Mouse (Mus musculus) neural tube, embryonic 12.5 days (tissue): ENCODE measurements around the gene Araf. TPM values are rescaled to one million over a fixed set of nuclear protein-coding genes. Genes with fewer than 3 reads are reported as not detected.
"Not testable (repeated sequence)": the region's sequence is repeated elsewhere in the genome, so short reads cannot be mapped to it uniquely, and the experiment has no call there.

Source experiments
- ATAC-seq: fragments of 200-750 bp; cut with Nextera tagmentation; 2 replicates; pipeline ENCODE4 v1.8.0; 2017; ENCODE audit warnings: low read depth, mild to moderate bottlenecking, moderate TSS enrichment, moderate library complexity; ENCODE audit not compliant: low FRiP score
- H3K27ac ChIP-seq: fragments of 300-500 bp; sonication (generic); 2 replicates; pipeline ENCODE4 v1.5.1; 2016
- H3K27me3 ChIP-seq: fragments of 300-500 bp; sonication (generic); replicated peaks from 2 replicates; pipeline ENCODE4 v1.6.1; 2016; ENCODE audit warnings: mild to moderate bottlenecking
- H3K36me3 ChIP-seq: fragments of 300-500 bp; sonication (generic); 2 replicates; pipeline ENCODE4 v1.6.1; 2016; ENCODE audit warnings: mild to moderate bottlenecking
- H3K4me1 ChIP-seq: fragments of 300-500 bp; sonication (generic); 2 replicates; pipeline ENCODE4 v1.6.1; 2016
- H3K4me2 ChIP-seq: fragments of 300-500 bp; sonication (generic); replicated peaks from 2 replicates; pipeline ENCODE4 v1.6.1; 2016; ENCODE audit warnings: mild to moderate bottlenecking
- H3K4me3 ChIP-seq: fragments of 300-500 bp; sonication (generic); 2 replicates; pipeline ENCODE4 v1.5.1; 2016
- H3K9ac ChIP-seq: fragments of 300-500 bp; sonication (generic); 2 replicates; pipeline ENCODE4 v1.6.1; 2016; ENCODE audit warnings: mild to moderate bottlenecking
- H3K9me3 ChIP-seq: fragments of 300-500 bp; sonication (generic); 2 replicates; pipeline ENCODE4 v1.6.1; 2016; ENCODE audit warnings: mild to moderate bottlenecking
- WGBS: fragments of 180-500 bp; shearing (Covaris S2); methylation state at CpG from one replicate; pipeline ENCODE4 v1.1.7; 2016; 5-methylcytosine and 5-hydroxymethylcytosine counted together
- polyA plus RNA-seq: library from polyadenylated mRNA; unstranded; fragments of >200 nt; fragmentation: Nextera tagmentation; extraction: Ambion mirVana; gene quantifications from 2 replicates; pipeline ENCODE4 v1.2.1, GENCODE M21; 2016

Gene Araf
- polyA plus RNA-seq, 1 experiment from 2014 or later, result 181 TPM

DNA sequence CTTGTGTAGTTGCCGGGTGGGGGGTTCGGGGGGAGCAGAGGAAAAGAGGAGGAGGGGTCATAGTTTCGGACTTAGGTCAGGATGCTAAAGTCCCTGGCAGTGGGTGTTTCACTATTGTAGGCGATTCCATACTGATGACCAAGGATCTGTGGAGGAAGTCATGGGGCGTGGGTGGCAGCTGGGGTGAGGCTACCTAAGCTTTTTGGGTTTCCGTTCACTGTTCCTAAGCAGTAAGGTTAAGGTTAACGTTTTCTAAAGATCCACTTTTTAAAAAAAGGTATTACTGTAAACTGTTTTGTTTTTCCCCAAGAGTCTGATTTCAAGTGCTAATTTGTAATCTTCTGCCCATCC lies 1.2 kb downstream of the Araf start:
- H3K4me3 ChIP-seq, result peak overlapping the region; percentile 39
- no peaks in the 10 kb centered on the region for H3K9me3 ChIP-seq
- H3K27ac ChIP-seq, result peak overlapping the region; percentile 76; the same call in 1 of the 2 replicates
- H3K9ac ChIP-seq, result peak overlapping the region; percentile 59
- 23% methylated on average over 7 of the region's 7 CpGs for WGBS
- no peaks in the 10 kb centered on the region for H3K36me3 ChIP-seq
- H3K4me1 ChIP-seq, result no peaks in the 10 kb centered on the region
- no peaks in the 10 kb centered on the region for H3K27me3 ChIP-seq
- peak overlapping the region; percentile 56 for H3K4me2 ChIP-seq
- no peak for ATAC-seq

DNA sequence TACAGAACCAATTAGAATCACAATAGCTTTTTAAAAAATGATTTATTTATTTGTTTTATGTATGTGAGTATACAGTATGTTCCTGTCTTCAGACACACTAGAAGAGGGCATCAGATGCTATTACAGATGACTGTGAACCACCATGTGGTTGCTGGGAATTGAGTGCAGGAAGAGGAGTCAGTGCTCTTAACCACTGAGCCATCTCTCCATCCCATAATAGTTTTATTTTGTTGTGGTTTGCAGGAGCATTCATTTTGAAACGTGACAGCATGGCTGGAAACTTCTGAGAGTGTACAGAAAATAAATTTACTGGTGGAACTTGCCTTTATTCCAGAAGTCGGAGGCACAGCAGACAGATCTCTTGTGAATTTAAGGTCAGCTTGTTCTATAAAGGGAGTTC lies 3.8 kb downstream of the Araf start:
- Histone ChIP-seq H3K4me1 (no peaks in the 10 kb centered on the region), H3K4me2 (no peak overlapping the region), H3K9ac (no peak overlapping the region), H3K27ac (no peak overlapping the region), H3K36me3 (no peaks in the 10 kb centered on the region), H3K9me3 (no peaks in the 10 kb centered on the region), H3K4me3 (no peak overlapping the region), H3K27me3 (no peaks in the 10 kb centered on the region)
- no peak for ATAC-seq
- WGBS, result 83% methylated on average over 2 of the region's 2 CpGs

DNA sequence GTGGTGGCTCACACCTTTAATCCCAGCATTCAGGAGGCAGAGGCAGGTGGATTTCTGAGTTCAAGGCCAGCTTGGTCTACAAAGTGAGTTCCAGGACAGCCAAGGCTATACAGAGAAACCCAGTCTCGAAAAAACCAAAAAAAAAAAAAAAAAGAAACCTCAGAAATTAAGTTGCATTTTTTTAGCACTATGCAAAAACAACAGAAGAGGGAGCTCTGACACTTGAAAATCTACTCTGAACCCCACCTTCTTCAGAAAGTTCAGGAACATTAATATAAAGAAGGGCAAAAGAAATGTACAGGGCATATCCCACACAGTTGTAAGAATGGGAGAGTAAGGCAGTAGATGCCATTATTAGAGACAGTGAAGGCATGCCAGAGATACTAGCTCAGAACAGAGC lies 6.7 kb downstream of the Araf start:
- WGBS, result 53% methylated on average over 1 of the region's 1 CpGs
- H3K27ac ChIP-seq, H3K27me3 ChIP-seq, H3K9ac ChIP-seq, ATAC-seq, H3K4me3 ChIP-seq, H3K4me2 ChIP-seq, H3K9me3 ChIP-seq, H3K36me3 ChIP-seq, H3K4me1 ChIP-seq: not testable (repeated sequence)

DNA sequence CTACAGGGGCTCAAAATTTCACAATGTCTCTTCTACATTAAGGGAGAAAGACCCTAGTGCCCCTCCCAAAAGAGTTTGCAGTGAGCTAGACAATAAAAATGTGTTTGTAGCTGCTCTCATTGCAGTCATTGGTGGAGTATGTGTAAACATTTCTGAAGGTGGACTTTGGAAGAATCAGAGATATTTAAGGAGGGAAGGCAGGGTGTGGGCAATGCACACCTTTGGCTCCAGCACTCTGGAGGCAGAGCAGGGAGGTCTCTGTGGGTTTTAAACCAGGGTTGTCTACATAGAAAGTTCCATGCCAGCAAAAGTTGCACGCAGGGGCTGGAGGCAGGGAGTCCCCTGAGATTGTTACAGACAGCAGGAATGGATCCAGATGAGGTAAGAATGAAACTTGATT lies 8.7 kb downstream of the Araf start:
- H3K9me3 ChIP-seq, result no peaks in the 10 kb centered on the region
- H3K27me3 ChIP-seq, result no peaks in the 10 kb centered on the region
- no peak overlapping the region for H3K4me2 ChIP-seq
- no peaks in the 10 kb centered on the region for H3K4me1 ChIP-seq
- H3K27ac ChIP-seq, result no peak overlapping the region
- H3K9ac ChIP-seq, result no peak overlapping the region
- H3K4me3 ChIP-seq, result no peak overlapping the region
- H3K36me3 ChIP-seq, result no peaks in the 10 kb centered on the region
- no peak for ATAC-seq
- 61% methylated on average over 1 of the region's 1 CpGs for WGBS

DNA sequence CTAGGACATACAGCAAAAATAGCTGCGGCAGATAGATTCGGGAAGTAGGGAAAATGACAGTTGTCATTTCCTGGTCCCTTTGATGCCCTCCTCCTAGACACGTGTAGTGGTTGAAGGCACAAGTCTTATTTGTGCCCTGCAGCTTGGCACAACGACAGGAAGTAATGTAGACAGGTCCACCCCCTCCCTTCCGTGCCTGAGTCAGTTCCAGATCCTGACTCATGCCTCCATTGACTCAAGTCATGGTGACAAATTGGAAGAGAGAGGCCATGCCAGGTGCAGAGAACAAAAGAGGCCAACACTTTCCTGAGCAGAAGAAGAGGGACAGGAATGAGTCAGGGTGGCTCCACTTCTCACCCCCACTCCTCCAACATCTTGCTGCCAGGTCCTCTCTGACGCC lies 19.4 kb downstream of the Araf start:
- no peak for ATAC-seq
- 79% methylated on average over 6 of the region's 6 CpGs for WGBS
- no peak overlapping the region for H3K4me3 ChIP-seq
- no peak overlapping the region for H3K9ac ChIP-seq
- no peak overlapping the region for H3K27ac ChIP-seq
- H3K4me2 ChIP-seq, result no peak overlapping the region
- no peaks in the 10 kb centered on the region; the same call in 1 of the 2 replicates for H3K4me1 ChIP-seq
- no peaks in the 10 kb centered on the region for H3K36me3 ChIP-seq
- no peaks in the 10 kb centered on the region for H3K9me3 ChIP-seq
- no peaks in the 10 kb centered on the region for H3K27me3 ChIP-seq

DNA sequence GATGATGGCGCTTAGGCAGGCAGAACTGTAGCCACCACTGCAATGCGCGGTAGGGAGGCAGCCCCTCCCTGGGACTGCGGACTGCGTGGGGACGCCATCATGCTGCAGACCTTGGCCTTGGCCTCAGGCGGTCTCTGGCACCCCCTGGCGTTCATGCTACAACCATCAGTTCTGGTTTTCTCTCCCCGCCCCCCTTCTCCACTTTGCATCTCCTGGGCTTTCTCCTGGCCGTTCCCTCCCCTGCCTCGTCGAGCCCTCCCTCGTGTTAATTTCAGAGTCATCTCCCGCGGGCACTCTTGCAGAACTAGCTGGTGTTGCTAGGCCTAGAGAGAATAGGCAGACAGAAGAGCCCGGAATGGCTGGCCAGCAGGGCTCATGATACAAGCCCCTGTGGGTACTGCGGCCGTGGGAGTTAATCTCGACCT lies 21.6 kb downstream of the Araf start:
- 22% methylated on average over 19 of the region's 19 CpGs for WGBS
- H3K4me1 ChIP-seq, result no peaks in the 10 kb centered on the region; the same call in 1 of the 2 replicates
- no peak overlapping the region for H3K4me3 ChIP-seq
- peak overlapping the region; percentile 26; the same call in 1 of the 2 replicates for H3K9ac ChIP-seq
- no peak overlapping the region for H3K27ac ChIP-seq
- peak; percentile 94 for ATAC-seq
- no peaks in the 10 kb centered on the region for H3K9me3 ChIP-seq
- H3K27me3 ChIP-seq, result no peaks in the 10 kb centered on the region
- H3K36me3 ChIP-seq, result no peaks in the 10 kb centered on the region
- peak overlapping the region; percentile 50 for H3K4me2 ChIP-seq

DNA sequence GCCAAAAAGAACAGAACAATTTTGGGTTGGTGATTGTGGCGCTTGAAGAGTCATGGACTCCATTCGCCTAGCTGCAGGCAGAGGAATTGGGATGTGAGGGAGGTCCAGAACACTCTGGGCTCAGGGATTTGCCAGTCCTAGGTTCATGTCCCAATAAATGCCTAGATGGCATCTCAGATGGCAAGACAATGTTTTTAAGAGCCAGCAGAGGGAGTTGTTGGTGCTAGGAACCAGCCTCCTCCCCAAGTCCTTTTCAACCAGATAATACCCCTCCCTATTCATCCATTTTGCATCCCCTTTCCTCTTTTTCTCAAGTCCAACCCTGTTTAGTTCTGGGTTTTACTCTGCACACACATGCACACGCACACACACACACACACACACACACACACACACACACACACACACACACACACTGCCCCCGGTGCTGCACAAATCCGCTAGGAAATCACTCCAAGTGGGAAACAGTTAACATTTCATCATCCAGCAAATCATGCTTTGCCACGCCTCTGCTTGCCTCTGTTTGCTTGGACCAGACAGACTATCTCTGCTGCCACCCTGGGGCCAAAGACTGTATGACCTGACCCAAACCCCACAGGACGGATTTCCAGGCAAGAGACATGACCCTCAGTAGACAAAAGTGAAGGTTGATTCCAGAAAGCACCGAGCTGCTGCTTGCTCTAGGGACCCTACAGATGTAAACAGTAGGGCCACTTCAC lies 22.3 kb downstream of the Araf start:
- no peaks in the 10 kb centered on the region for H3K9me3 ChIP-seq
- H3K9ac ChIP-seq, result peak overlapping the region; percentile 26; the same call in 1 of the 2 replicates
- ATAC-seq, result peak; percentile 54; the same call in 1 of the 2 replicates
- peak overlapping the region; percentile 50 for H3K4me2 ChIP-seq
- no peak overlapping the region for H3K27ac ChIP-seq
- WGBS, result 61% methylated on average over 8 of the region's 8 CpGs
- H3K4me1 ChIP-seq, result no peaks in the 10 kb centered on the region; the same call in 1 of the 2 replicates
- no peak overlapping the region for H3K4me3 ChIP-seq
- no peaks in the 10 kb centered on the region for H3K36me3 ChIP-seq
- H3K27me3 ChIP-seq, result no peaks in the 10 kb centered on the region

DNA sequence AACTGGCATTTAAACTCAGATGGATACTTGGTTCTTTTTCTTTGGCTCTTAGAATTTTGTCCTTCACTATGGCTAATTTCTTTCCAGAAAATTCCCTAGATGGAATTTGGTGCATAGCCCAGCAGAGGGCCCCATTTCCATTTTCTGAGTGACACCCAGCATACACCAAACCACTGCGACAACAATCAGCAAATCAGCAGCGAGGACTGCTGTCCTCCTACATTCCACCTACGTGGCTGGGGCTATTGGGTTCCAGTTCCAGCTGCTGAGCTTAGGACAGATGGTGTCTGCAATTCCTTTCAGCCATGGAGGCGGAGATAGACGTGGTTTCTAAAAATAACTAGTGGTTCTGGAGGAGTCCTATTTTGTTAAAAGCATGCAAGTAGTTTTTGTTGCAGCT lies 31.3 kb downstream of the Araf start:
- Histone ChIP-seq H3K4me2 (no peak overlapping the region), H3K36me3 (no peaks in the 10 kb centered on the region), H3K27me3 (no peaks in the 10 kb centered on the region), H3K9ac (no peak overlapping the region), H3K4me3 (no peak overlapping the region), H3K9me3 (no peaks in the 10 kb centered on the region), H3K27ac (no peak overlapping the region), H3K4me1 (no peaks in the 10 kb centered on the region)
- WGBS, result 39% methylated on average over 5 of the region's 5 CpGs
- no peak for ATAC-seq

DNA sequence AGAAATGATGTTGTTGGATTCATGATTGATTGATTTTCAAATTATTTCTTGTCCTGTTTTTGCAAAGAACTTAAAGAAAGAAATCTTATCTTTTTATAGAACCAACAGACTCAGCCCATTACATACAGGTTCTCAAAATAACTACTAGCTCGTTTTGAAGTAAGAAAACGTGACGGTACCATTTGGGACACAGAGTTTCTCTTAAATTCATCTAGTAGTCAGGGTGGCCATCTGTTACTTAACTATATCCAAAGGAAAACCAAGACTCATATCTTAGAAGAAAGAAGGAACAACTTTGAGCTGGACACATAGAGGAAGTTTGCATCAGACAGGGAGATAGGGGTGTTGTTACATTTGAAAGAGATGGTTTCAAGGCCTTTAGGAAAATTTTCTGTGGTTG lies 49.6 kb downstream of the Araf start:
- Histone ChIP-seq H3K9ac (no peak overlapping the region), H3K36me3 (peaks cover 12% of the 10 kb centered on the region; the same call in 1 of the 2 replicates), H3K9me3 (no peaks in the 10 kb centered on the region), H3K27ac (no peak overlapping the region), H3K4me2 (no peak overlapping the region), H3K4me1 (no peaks in the 10 kb centered on the region), H3K4me3 (no peak overlapping the region), H3K27me3 (no peaks in the 10 kb centered on the region)
- ATAC-seq, result no peak
- 91% methylated on average over 3 of the region's 3 CpGs for WGBS

DNA sequence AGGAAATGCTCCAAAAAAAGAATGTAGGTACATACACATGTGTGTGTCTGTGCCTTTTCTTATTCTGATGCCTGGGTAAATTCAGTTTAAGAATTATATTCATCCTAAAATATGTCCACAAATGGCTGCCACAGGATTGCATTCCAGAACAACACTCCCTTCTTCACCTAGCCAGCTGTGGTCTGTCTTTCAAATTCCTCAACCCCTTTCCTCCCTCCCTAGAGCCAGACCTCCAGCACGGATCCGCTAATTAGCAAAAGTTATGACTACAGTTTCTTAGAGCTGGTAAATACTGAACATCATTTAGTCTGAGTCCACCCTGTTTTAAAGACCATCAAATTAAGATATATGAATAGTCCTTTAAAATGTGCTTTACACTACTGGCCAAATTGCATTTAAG lies 50.2 kb downstream of the Araf start:
- Histone ChIP-seq H3K27ac (no peak overlapping the region), H3K4me2 (peak overlapping the region; percentile 44), H3K4me3 (no peak overlapping the region), H3K9ac (no peak overlapping the region), H3K9me3 (no peaks in the 10 kb centered on the region), H3K4me1 (no peaks in the 10 kb centered on the region), H3K36me3 (peaks cover 13% of the 10 kb centered on the region; the same call in 1 of the 2 replicates), H3K27me3 (no peaks in the 10 kb centered on the region)
- ATAC-seq, result peak; percentile 31
- WGBS, result 24% methylated on average over 2 of the region's 2 CpGs

DNA sequence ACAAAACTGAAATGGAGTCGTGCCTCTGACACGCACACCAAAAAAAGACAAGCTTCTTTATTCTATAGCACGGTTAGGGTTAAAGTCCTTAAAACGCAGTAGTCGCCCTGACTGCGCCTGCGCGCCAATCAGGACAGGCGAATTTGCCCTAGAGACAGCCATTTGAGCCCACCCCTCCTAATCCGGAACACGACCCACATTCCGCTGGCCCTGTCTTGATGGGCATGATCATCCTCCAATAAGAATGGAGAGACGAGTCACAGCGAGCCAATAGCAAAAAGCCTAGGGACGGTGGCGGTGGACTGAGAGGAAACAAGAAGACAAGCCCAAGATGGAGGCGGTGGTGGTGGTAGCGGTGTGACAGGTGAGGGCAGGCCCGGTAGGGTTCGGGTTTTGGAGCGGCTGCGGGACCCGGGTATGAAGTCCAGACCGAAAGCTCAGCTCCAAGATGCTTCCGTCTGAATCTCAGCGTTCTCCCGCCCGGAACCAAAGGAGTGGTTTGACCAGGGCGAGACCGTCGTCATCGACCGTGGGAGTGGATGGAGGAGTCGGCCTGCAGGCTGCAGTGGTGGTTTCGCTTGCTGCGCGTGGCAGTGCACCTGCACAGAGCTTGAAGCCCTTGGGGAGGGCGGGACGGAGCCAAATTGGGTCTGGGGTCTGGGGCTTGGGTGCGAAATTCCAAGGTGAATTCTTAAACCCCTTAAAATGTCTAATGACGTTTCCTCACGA lies 50.8 kb downstream of the Araf start:
- H3K9ac ChIP-seq, result peak overlapping the region; percentile 62
- H3K4me1 ChIP-seq, result no peaks in the 10 kb centered on the region
- H3K4me2 ChIP-seq, result peak overlapping the region; percentile 62
- peak; percentile 99 for ATAC-seq
- H3K4me3 ChIP-seq, result peak overlapping the region; percentile 59
- 18% methylated on average over 42 of the region's 42 CpGs for WGBS
- peaks cover 19% of the 10 kb centered on the region; the same call in 1 of the 2 replicates for H3K36me3 ChIP-seq
- H3K27me3 ChIP-seq, result no peaks in the 10 kb centered on the region
- H3K27ac ChIP-seq, result no peak overlapping the region
- no peaks in the 10 kb centered on the region for H3K9me3 ChIP-seq

DNA sequence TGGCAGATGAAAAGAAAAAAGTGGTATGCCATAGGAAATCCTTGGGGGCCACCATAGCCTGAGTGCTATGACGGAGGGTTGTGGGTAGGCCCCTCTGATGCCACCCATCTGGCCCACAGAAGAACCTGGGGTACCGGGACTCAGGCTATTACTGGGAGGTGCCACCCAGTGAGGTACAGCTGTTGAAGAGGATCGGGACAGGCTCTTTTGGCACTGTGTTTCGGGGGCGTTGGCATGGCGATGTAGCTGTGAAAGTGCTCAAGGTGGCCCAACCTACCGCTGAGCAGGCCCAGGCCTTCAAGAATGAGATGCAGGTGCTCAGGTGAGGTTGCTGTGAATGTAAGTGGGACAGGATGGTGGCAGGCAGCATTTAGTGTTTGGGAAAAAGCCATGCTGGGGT lies 56.2 kb downstream of the Araf start:
- Histone ChIP-seq H3K4me1 (no peaks in the 10 kb centered on the region), H3K36me3 (peaks cover 27% of the 10 kb centered on the region; the same call in 1 of the 2 replicates), H3K9ac (no peak overlapping the region), H3K4me3 (no peak overlapping the region), H3K27ac (no peak overlapping the region), H3K9me3 (no peaks in the 10 kb centered on the region), H3K4me2 (no peak overlapping the region), H3K27me3 (no peaks in the 10 kb centered on the region)
- no peak for ATAC-seq
- WGBS, result 89% methylated on average over 7 of the region's 7 CpGs
